Mouse (Mus musculus) c-Kit-positive CD71-positive TER-119-positive erythroid progenitor cells, embryonic 14.5 days (primary cell): ENCODE measurements around the gene Dpf1.

ENCODE experiments used
- DNase-seq: peaks from one replicate; pipeline ENCODE4 v3.0.0-alpha.2; 2013; ENCODE audit warnings: low spot score

Gene Dpf1

DNA sequence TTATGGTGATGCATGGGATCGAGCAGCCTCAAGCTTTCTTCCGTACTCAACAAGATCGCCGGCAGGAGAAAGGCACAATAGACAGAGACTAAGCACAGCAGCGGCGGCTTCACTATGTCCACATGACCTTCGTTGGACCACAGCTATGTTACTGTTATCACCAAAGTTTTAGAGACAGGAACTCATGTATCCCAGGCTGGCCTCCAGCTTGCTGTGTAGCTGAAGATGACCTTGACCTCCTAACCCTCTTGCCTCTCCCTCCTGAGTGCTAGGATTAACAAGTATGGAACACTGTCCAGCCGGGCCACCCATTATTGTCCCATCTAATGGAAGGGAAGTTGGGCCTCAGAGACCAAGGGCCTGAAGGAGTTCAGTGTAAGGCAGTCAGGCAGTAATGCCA is 37.1 kb downstream of the Dpf1 start:
- DNase-seq, result no peak

DNA sequence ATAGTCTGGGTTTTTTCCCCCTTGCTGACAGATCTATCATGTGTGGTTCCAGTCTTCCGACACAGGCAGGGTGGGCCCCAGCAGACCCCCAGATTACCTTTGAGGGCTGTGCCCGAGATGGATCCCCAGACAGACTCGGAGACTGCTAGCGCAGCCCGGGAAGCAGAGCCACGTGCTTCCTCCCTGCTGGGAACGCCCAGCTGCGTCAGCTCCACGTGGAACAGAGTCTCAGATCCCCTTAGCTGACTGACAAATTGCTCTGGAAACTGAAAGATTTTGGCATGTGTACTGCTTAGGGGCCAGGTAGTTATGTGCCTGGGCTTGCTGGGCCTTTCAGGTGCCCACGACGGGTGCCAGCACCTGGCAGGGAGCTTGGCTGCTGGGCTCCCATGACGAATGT is 38.0 kb downstream of the Dpf1 start:
- DNase-seq, result no peak

GRCm38 (mm10) chr7:29342489-29343092 is 38.8 kb downstream of the Dpf1 start:
- no peak for DNase-seq

- DNase-seq, result no peak
Observed at GRCm38 (mm10) chr7:29343746-29344145, 40.0 kb downstream of the Dpf1 start.

DNA sequence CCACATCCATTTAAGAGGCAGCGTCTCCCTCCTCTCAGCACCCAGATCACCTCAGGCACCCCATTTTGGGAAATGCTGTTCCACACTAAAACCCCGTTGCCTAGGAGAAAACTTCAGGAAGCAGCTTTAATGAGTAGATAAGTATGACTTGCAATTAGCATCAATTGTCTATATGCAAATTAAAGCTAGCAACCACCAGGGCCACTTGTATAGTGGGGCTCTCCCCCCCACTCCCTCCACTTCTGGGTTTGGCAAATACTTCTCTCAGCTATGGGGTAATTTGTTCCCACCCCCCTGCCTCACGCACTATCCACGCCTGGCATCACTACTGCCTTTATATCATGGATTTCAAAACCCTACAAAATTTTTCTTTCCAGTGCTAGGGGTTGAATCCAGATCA is 41.8 kb downstream of the Dpf1 start:
- no peak for DNase-seq

- no peak for DNase-seq
Observed at GRCm38 (mm10) chr7:29346212-29346611, 42.5 kb downstream of the Dpf1 start.

DNA sequence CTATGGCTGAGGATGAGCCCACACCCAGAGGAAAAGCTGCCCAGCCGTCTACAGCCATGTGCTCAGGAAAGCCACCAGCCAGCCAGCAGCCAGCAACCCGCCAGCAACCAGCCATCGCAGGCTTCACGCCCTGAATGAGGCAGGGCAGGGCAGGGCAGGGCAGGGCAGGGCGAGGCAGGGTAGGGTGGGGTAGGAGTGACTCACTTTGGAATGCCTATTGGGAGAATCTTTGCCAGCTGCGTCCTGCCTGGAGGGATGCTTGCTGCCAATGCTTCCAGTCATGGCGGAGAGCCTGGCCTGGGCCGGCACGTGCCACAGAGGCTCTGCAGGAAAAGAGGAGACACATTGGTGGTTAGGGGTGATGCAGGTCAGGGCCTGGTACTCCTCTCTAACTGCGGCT is 46.7 kb downstream of the Dpf1 start:
- DNase-seq, result no peak

DNA sequence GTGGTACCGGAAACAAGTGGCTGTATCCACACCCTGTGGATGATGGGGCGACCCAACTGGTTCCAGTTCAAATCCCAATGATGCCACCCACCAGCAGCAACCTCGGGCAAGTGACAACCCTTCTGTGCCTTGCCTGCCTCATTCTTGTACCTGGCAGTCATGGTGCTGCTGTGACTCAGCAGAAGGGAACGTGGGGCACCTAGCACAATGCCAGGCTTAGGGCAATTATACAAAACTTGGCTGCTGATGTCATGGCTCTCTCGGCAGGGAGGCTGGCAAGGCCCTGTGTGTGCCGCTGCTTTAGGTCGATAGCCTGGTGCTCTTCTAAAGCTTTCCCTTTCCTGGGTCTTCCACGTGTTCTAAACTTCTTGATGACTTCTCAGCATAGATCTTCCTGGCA is 48.5 kb downstream of the Dpf1 start:
- no peak for DNase-seq

DNA sequence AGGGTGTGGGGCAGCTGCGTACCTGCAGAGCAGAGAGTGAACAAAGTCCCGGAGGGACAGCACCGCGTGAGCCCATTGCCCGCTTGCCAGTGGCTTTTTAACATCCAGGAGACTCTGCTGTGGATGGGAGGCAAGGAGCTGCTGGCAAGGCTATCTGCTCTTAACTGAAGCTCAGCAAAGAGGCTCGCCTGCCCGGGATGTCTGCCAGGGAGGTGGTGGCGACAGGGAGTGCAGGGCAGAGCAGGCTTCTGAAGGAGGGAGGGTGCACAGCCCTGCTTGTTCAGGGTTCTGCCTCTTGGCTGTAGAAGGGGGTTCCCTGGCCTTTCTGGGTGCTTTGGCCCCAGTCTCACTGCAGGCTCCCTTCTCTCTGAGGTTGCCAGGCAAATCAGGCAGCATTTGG is 50.4 kb downstream of the Dpf1 start:
- DNase-seq, result no peak

DNA sequence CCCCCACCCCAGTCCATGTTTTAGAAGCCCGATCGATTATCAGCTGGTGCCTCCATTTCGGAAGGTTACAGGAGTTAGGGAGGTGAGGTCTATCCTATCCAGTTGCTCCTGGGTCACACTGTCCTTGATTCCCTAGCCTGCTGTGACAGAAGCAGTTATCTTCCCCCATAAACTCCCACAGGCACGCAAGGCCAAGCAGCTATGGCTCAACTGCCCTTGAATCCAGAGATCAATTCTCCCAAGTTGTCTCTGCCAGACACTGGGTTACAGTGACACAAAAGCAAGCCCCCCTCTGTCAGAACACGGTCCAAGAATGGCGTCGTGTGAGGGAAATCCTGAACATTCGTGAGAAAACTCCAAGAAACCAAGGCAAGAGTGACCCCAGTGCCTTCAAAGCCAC is 51.7 kb downstream of the Dpf1 start:
- DNase-seq, result no peak

- no peak for DNase-seq
Observed at GRCm38 (mm10) chr7:29361497-29361896, 57.7 kb downstream of the Dpf1 start.

- DNase-seq, result no peak
Observed at GRCm38 (mm10) chr7:29364052-29364451, 60.3 kb downstream of the Dpf1 start.

- no peak for DNase-seq
Observed at GRCm38 (mm10) chr7:29367166-29368003, 63.6 kb downstream of the Dpf1 start.
